ENCODE assay signal across 8 mouse cellular contexts in genomic region chr9:106454888-106455681, GRCm38 (mm10). TPM values are rescaled to one million over a fixed set of nuclear protein-coding genes. Genes with fewer than 3 reads are reported as not detected.
DNase-seq lines count a peak whose midpoint lies in the region; ATAC-seq and TF ChIP-seq lines count a peak whose summit lies in the region.

No protein-coding gene starts in this region.

- H3K27me3 ChIP-seq in heart, embryonic 10.5 days (ENCODE audit: insufficient read depth, poor library complexity, severe bottlenecking), result peaks cover under 1% of the 10 kb centered on the region; the same call in 1 of the 2 replicates
- H3K27me3 ChIP-seq in E14TG2a.4 (ENCODE audit: insufficient read depth, low read length), result no peaks in the 10 kb centered on the region
- no peaks in the 10 kb centered on the region for H3K27me3 ChIP-seq in embryonic facial prominence, embryonic 15.5 days
- no peaks in the 10 kb centered on the region for H3K27me3 ChIP-seq in limb, embryonic 12.5 days

- peak overlapping the region; percentile 60 for H3K9ac ChIP-seq in embryonic facial prominence, embryonic 15.5 days
- H3K9ac ChIP-seq in limb, embryonic 12.5 days (replicated peaks), result peak overlapping the region; percentile 88

- no peaks in the 10 kb centered on the region for H3K9me3 ChIP-seq in heart, embryonic 10.5 days
- H3K9me3 ChIP-seq in E14TG2a.4 (ENCODE audit: low read length), result no peaks in the 10 kb centered on the region
- H3K9me3 ChIP-seq in embryonic facial prominence, embryonic 15.5 days (replicated peaks), result no peaks in the 10 kb centered on the region
- H3K9me3 ChIP-seq in limb, embryonic 12.5 days, result no peaks in the 10 kb centered on the region

- H3K27ac ChIP-seq in heart, embryonic 10.5 days, result peak overlapping the region; percentile 94
- H3K27ac ChIP-seq in embryonic facial prominence, embryonic 15.5 days (replicated peaks), result peak overlapping the region; percentile 90
- H3K27ac ChIP-seq in limb, embryonic 12.5 days, result peak overlapping the region; percentile 94

- under 1% methylated on average over 17 of the region's 17 CpGs for WGBS in heart, embryonic 10.5 days
- 3% methylated on average over 17 of the region's 17 CpGs for WGBS in embryonic facial prominence, embryonic 15.5 days
- under 1% methylated on average over 17 of the region's 17 CpGs for WGBS in limb, embryonic 12.5 days

- H3K4me2 ChIP-seq in embryonic facial prominence, embryonic 15.5 days (replicated peaks), result peak overlapping the region; percentile 89
- peak overlapping the region; percentile 96 for H3K4me2 ChIP-seq in limb, embryonic 12.5 days

- DNase-seq in heart, embryonic 10.5 days (ENCODE audit: low spot score), result peak; percentile 85
- DNase-seq in heart, postnatal 36 days, result no peak
- DNase-seq in retina, postnatal 1 day, result peak; percentile 64
- DNase-seq in testis, postnatal 10 days (ENCODE audit: low spot score), result no peak
- no peak for DNase-seq in kidney, adult 8-10 months

- ATAC-seq in embryonic facial prominence, embryonic 15.5 days (ENCODE audit: insufficient number of reproducible peaks, low FRiP score, low TSS enrichment, low read depth), result no peak; the same call in 1 of the 2 replicates
- 0 out of 2 replicates have a peak, but pooled peaks have one; percentile 17 for ATAC-seq in limb, embryonic 12.5 days (ENCODE audit: insufficient number of reproducible peaks, insufficient read depth, low FRiP score, low TSS enrichment, low read depth)

- intact Hi-C loops in heart, postnatal 36 days (cut with DNase I), result no loop called here

- no peak for TF ChIP-seq CTCF in E14TG2a.4 (conservative IDR thresholded peaks at IDR 0.05; ENCODE audit: low read length)

- peaks cover 30% of the 10 kb centered on the region; the same call in 1 of the 2 replicates for H3K36me3 ChIP-seq in heart, embryonic 10.5 days
- peaks cover 40% of the 10 kb centered on the region for H3K36me3 ChIP-seq in E14TG2a.4 (ENCODE audit: insufficient read depth, low read length)
- H3K36me3 ChIP-seq in embryonic facial prominence, embryonic 15.5 days, result no peaks in the 10 kb centered on the region
- H3K36me3 ChIP-seq in limb, embryonic 12.5 days, result peaks cover 29% of the 10 kb centered on the region

- H3K4me1 ChIP-seq in heart, embryonic 10.5 days, result peaks cover 100% of the 10 kb centered on the region
- H3K4me1 ChIP-seq in E14TG2a.4 (replicated peaks; ENCODE audit: low read depth, low read length), result peaks cover 88% of the 10 kb centered on the region
- H3K4me1 ChIP-seq in embryonic facial prominence, embryonic 15.5 days, result peaks cover 77% of the 10 kb centered on the region
- H3K4me1 ChIP-seq in limb, embryonic 12.5 days (replicated peaks), result peaks cover 75% of the 10 kb centered on the region

- H3K4me3 ChIP-seq in heart, embryonic 10.5 days, result peak overlapping the region; percentile 87
- peak overlapping the region; percentile 84 for H3K4me3 ChIP-seq in E14TG2a.4 (replicated peaks; ENCODE audit: low read length)
- peak overlapping the region; percentile 70 for H3K4me3 ChIP-seq in embryonic facial prominence, embryonic 15.5 days (replicated peaks)
- H3K4me3 ChIP-seq in limb, embryonic 12.5 days (replicated peaks), result peak overlapping the region; percentile 81

RNA-seq across cellular contexts. Expression of gene Pcbp4, which starts 2.0 kb away (rescaled TPM):
- polyA plus RNA-seq in heart, embryonic 10.5 days (2016; fragmentation: Nextera tagmentation; extraction: Ambion mirVana), result 135 and 186 TPM in 2 replicates
- 10 to 100 TPM; 72.8 to 73.4 TPM for total RNA-seq in heart, postnatal 36 days (2021)
- polyA plus RNA-seq in embryonic facial prominence, embryonic 15.5 days (2015; fragmentation: Nextera tagmentation; extraction: Ambion mirVana), result 115 and 117 TPM in 2 replicates
- polyA plus RNA-seq in limb, embryonic 12.5 days (2016; fragmentation: Nextera tagmentation; extraction: Ambion mirVana), result 172 and 176 TPM in 2 replicates

RNA-seq across cellular contexts. Expression of gene Abhd14a, which starts 7.6 kb away (rescaled TPM):
- 42.0 and 46.2 TPM in 2 replicates for polyA plus RNA-seq in heart, embryonic 10.5 days (2016; fragmentation: Nextera tagmentation; extraction: Ambion mirVana)
- total RNA-seq in heart, postnatal 36 days (2021), result 10 to 100 TPM; 20.9 to 25.1 TPM
- polyA plus RNA-seq in embryonic facial prominence, embryonic 15.5 days (2015; fragmentation: Nextera tagmentation; extraction: Ambion mirVana), result 75.6 and 87.0 TPM in 2 replicates
- 56.0 and 57.8 TPM in 2 replicates for polyA plus RNA-seq in limb, embryonic 12.5 days (2016; fragmentation: Nextera tagmentation; extraction: Ambion mirVana)

RNA-seq across cellular contexts. Expression of gene Abhd14b, which starts 7.8 kb away (rescaled TPM):
- 4.8 and 7.8 TPM in 2 replicates for polyA plus RNA-seq in heart, embryonic 10.5 days (2016; fragmentation: Nextera tagmentation; extraction: Ambion mirVana)
- 1 to 10 TPM; 7.2 to 8.3 TPM for total RNA-seq in heart, postnatal 36 days (2021)
- 34.7 and 44.1 TPM in 2 replicates for polyA plus RNA-seq in embryonic facial prominence, embryonic 15.5 days (2015; fragmentation: Nextera tagmentation; extraction: Ambion mirVana)
- 10.6 and 16.1 TPM in 2 replicates for polyA plus RNA-seq in limb, embryonic 12.5 days (2016; fragmentation: Nextera tagmentation; extraction: Ambion mirVana)

RNA-seq across cellular contexts. Expression of gene Gpr62, which starts 10.7 kb away (rescaled TPM):
- polyA plus RNA-seq in heart, embryonic 10.5 days (2016; fragmentation: Nextera tagmentation; extraction: Ambion mirVana), result 0.14 and 0.35 TPM in 2 replicates
- total RNA-seq in heart, postnatal 36 days (2021), result not detected
- polyA plus RNA-seq in embryonic facial prominence, embryonic 15.5 days (2015; fragmentation: Nextera tagmentation; extraction: Ambion mirVana), result 0.57 and 0.64 TPM in 2 replicates
- polyA plus RNA-seq in limb, embryonic 12.5 days (2016; fragmentation: Nextera tagmentation; extraction: Ambion mirVana), result 0.65 and 0.90 TPM in 2 replicates

RNA-seq across cellular contexts. Expression of gene Acy1, which starts 17.0 kb away (rescaled TPM):
- polyA plus RNA-seq in heart, embryonic 10.5 days (2016; fragmentation: Nextera tagmentation; extraction: Ambion mirVana), result 31.2 and 45.1 TPM in 2 replicates
- 10 to 100 TPM; 24.9 to 27.0 TPM for total RNA-seq in heart, postnatal 36 days (2021)
- 40.6 and 43.7 TPM in 2 replicates for polyA plus RNA-seq in embryonic facial prominence, embryonic 15.5 days (2015; fragmentation: Nextera tagmentation; extraction: Ambion mirVana)
- polyA plus RNA-seq in limb, embryonic 12.5 days (2016; fragmentation: Nextera tagmentation; extraction: Ambion mirVana), result 45.0 and 51.1 TPM in 2 replicates

Comparison
In these comparisons a context has a peak if more than half of its experiments do, and no peak if none do; other contexts are left out.
1. DNase-seq: peak in heart, embryonic 10.5 days (single experiment) and retina, postnatal 1 day (single experiment); none in heart, postnatal 36 days (0 of 2), testis, postnatal 10 days (single experiment) and kidney, adult 8-10 months (0 of 2).
2. Peak in every context shown above with its lines, with median percentiles within 50 percentile points of each other: H3K27ac ChIP-seq and H3K4me3 ChIP-seq.